26 mouse cellular contexts compared by ENCODE assay signal in the genomic region with DNA sequence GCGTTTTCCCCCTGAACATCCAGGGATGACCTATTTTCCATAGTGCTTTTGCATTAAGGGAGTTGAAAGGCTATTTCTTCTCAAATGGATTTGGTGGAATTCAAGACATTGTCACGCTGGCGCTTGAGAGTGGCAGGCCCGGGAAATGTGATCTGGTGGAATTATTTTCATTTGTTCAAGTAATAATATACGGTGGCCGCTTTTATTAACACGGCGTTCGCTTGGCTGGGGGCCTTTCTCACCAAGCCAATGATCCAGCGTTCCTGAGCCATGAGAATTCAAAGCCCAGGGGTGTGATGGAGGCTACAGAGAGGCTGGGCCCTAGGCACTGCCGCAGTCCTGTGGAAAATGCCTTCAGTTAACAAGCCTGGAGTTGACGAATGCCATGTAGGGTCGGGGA. TPM values are rescaled to one million over a fixed set of nuclear protein-coding genes. Genes with fewer than 3 reads are reported as not detected.
DNase-seq lines count a peak whose midpoint lies in the region; ATAC-seq and TF ChIP-seq lines count a peak whose summit lies in the region.
"Had no signal": no experiment of that assay in that cellular context is flagged by ENCODE, and none has a peak within 500 bp of the region (broad histone marks: within the 10 kb centered on the region; RNA-seq: fewer than 3 reads in every experiment).

No protein-coding gene starts in this region.

- H3K9me3 ChIP-seq in midbrain, embryonic 12.5 days: no peaks in the 10 kb centered on the region
- no peaks in the 10 kb centered on the region for H3K9me3 ChIP-seq in midbrain, postnatal 0 days (ENCODE audit: low read length)
- no peaks in the 10 kb centered on the region for H3K9me3 ChIP-seq in embryonic facial prominence, embryonic 12.5 days
- H3K9me3 ChIP-seq in midbrain, embryonic 14.5 days (ENCODE audit: control insufficient read depth, low read length): no peaks in the 10 kb centered on the region
- no peaks in the 10 kb centered on the region for H3K9me3 ChIP-seq in liver, embryonic 12.5 days (replicated peaks)
- H3K9me3 ChIP-seq: heart, embryonic 13.5 days; intestine, embryonic 15.5 days; stomach, embryonic 15.5 days had no signal

- no peak for DNase-seq in gastrocnemius, adult 2 months
- DNase-seq in gastrocnemius, postnatal 4 days (ENCODE audit: low spot score in 2 of 2): no peak
- no peak for DNase-seq in midbrain, postnatal 0 days (ENCODE audit: low spot score)
- peak; percentile 13 for DNase-seq in midbrain, embryonic 14.5 days
- DNase-seq: adrenal gland, postnatal 10 days; B cell, adult 2 months; cerebellum, adult 2 months; gastrocnemius, postnatal 25 days; heart, postnatal 36 days; layer of hippocampus, postnatal 36 days; thymus, adult 2 months had no signal

- peak overlapping the region; percentile 12; the same call in 1 of the 2 replicates for H3K27ac ChIP-seq in gastrocnemius, adult 2 months
- H3K27ac ChIP-seq in midbrain, embryonic 12.5 days (replicated peaks): no peak overlapping the region
- H3K27ac ChIP-seq in midbrain, postnatal 0 days (ENCODE audit: low read depth, low read length): no peak overlapping the region
- 0 out of 2 replicates have a peak overlapping the region, but pooled peaks have one; percentile 3 for H3K27ac ChIP-seq in embryonic facial prominence, embryonic 12.5 days
- no peak overlapping the region for H3K27ac ChIP-seq in midbrain, embryonic 14.5 days (replicated peaks; ENCODE audit: low read depth, low read length)
- H3K27ac ChIP-seq in liver, embryonic 12.5 days: no peak overlapping the region
- H3K27ac ChIP-seq: heart, embryonic 13.5 days; intestine, embryonic 15.5 days; liver, embryonic 14.5 days; stomach, embryonic 15.5 days had no signal

- 14% methylated on average over 13 of the region's 13 CpGs for WGBS in midbrain, embryonic 12.5 days
- WGBS in midbrain, postnatal 0 days: 18% methylated on average over 13 of the region's 13 CpGs
- 11% methylated on average over 13 of the region's 13 CpGs for WGBS in embryonic facial prominence, embryonic 12.5 days
- WGBS in midbrain, embryonic 14.5 days: 17% methylated on average over 13 of the region's 13 CpGs
- 37% methylated on average over 13 of the region's 13 CpGs for WGBS in liver, embryonic 12.5 days (ENCODE audit: insufficient replicate concordance)

- H3K9ac ChIP-seq in midbrain, embryonic 12.5 days (replicated peaks): no peak overlapping the region
- H3K9ac ChIP-seq in midbrain, postnatal 0 days (replicated peaks; ENCODE audit: low read length, poor library complexity, severe bottlenecking): no peak overlapping the region
- H3K9ac ChIP-seq in embryonic facial prominence, embryonic 12.5 days: no peak overlapping the region
- no peak overlapping the region for H3K9ac ChIP-seq in midbrain, embryonic 14.5 days (replicated peaks; ENCODE audit: low read length)
- no peak overlapping the region for H3K9ac ChIP-seq in liver, embryonic 12.5 days
- H3K9ac ChIP-seq: heart, embryonic 13.5 days; intestine, embryonic 15.5 days; liver, embryonic 14.5 days; stomach, embryonic 15.5 days had no signal

- H3K27me3 ChIP-seq in midbrain, embryonic 12.5 days: peaks cover 18% of the 10 kb centered on the region
- H3K27me3 ChIP-seq in midbrain, postnatal 0 days (ENCODE audit: insufficient read depth, low read length): no peaks in the 10 kb centered on the region; the same call in 1 of the 2 replicates
- H3K27me3 ChIP-seq in embryonic facial prominence, embryonic 12.5 days: no peaks in the 10 kb centered on the region
- no peaks in the 10 kb centered on the region for H3K27me3 ChIP-seq in midbrain, embryonic 14.5 days (ENCODE audit: control insufficient read depth, insufficient read depth, low read length)
- H3K27me3 ChIP-seq in liver, embryonic 12.5 days (replicated peaks): peaks cover 40% of the 10 kb centered on the region

- no peaks in the 10 kb centered on the region for H3K36me3 ChIP-seq in midbrain, embryonic 12.5 days
- H3K36me3 ChIP-seq in midbrain, postnatal 0 days (ENCODE audit: insufficient read depth, low read length): no peaks in the 10 kb centered on the region
- no peaks in the 10 kb centered on the region for H3K36me3 ChIP-seq in embryonic facial prominence, embryonic 12.5 days
- no peaks in the 10 kb centered on the region for H3K36me3 ChIP-seq in midbrain, embryonic 14.5 days (ENCODE audit: control insufficient read depth, insufficient read depth, low read length)
- no peaks in the 10 kb centered on the region for H3K36me3 ChIP-seq in liver, embryonic 12.5 days
- H3K36me3 ChIP-seq: heart, embryonic 13.5 days; intestine, embryonic 15.5 days; stomach, embryonic 15.5 days had no signal

- no peak for ATAC-seq in midbrain, embryonic 12.5 days (ENCODE audit: low FRiP score, low read depth)
- ATAC-seq in midbrain, postnatal 0 days (ENCODE audit: low FRiP score): no peak
- ATAC-seq in embryonic facial prominence, embryonic 12.5 days (ENCODE audit: insufficient number of reproducible peaks, insufficient read depth, low FRiP score, low TSS enrichment): no peak
- ATAC-seq in midbrain, embryonic 14.5 days (ENCODE audit: low FRiP score, low TSS enrichment): no peak
- no peak for ATAC-seq in liver, embryonic 12.5 days
- ATAC-seq: intestine, embryonic 15.5 days had no signal

- H3K4me3 ChIP-seq in gastrocnemius, adult 2 months: no peak overlapping the region
- H3K4me3 ChIP-seq in midbrain, embryonic 12.5 days: no peak overlapping the region
- H3K4me3 ChIP-seq in midbrain, postnatal 0 days (ENCODE audit: low read depth, low read length): no peak overlapping the region
- no peak overlapping the region for H3K4me3 ChIP-seq in embryonic facial prominence, embryonic 12.5 days
- H3K4me3 ChIP-seq in midbrain, embryonic 14.5 days (replicated peaks; ENCODE audit: low read depth, low read length): no peak overlapping the region
- no peak overlapping the region for H3K4me3 ChIP-seq in liver, embryonic 12.5 days
- H3K4me3 ChIP-seq: heart, embryonic 13.5 days; intestine, embryonic 15.5 days; myocyte; stomach, embryonic 15.5 days had no signal

- intact Hi-C loops in gastrocnemius, adult 2 months (cut with DNase I): no loop called here

- H3K4me2 ChIP-seq in midbrain, embryonic 12.5 days (replicated peaks): peak overlapping the region; percentile 13; the same call in 1 of the 2 replicates
- H3K4me2 ChIP-seq in midbrain, postnatal 0 days (ENCODE audit: low read depth, low read length, poor library complexity, severe bottlenecking): no peak overlapping the region
- H3K4me2 ChIP-seq in embryonic facial prominence, embryonic 12.5 days (replicated peaks): peak overlapping the region; percentile 19
- H3K4me2 ChIP-seq in midbrain, embryonic 14.5 days (ENCODE audit: low read length): no peak overlapping the region
- no peak overlapping the region for H3K4me2 ChIP-seq in liver, embryonic 12.5 days
- H3K4me2 ChIP-seq: heart, embryonic 13.5 days; intestine, embryonic 15.5 days; stomach, embryonic 15.5 days had no signal

- H3K4me1 ChIP-seq in midbrain, embryonic 12.5 days: peaks cover 13% of the 10 kb centered on the region
- no peaks in the 10 kb centered on the region for H3K4me1 ChIP-seq in midbrain, postnatal 0 days (ENCODE audit: insufficient read depth, low read length)
- H3K4me1 ChIP-seq in embryonic facial prominence, embryonic 12.5 days: peaks cover 21% of the 10 kb centered on the region
- H3K4me1 ChIP-seq in midbrain, embryonic 14.5 days (ENCODE audit: control insufficient read depth, insufficient read depth, low read length): peaks cover 14% of the 10 kb centered on the region; the same call in 1 of the 2 replicates
- H3K4me1 ChIP-seq in liver, embryonic 12.5 days: peaks cover 10% of the 10 kb centered on the region
- H3K4me1 ChIP-seq: intestine, embryonic 15.5 days; stomach, embryonic 15.5 days had no signal

- no peak for TF ChIP-seq CTCF in gastrocnemius, adult 2 months (IDR thresholded peaks at IDR 0.05)
- no peak for TF ChIP-seq CTCF in midbrain, postnatal 0 days (IDR thresholded peaks at IDR 0.05)

RNA-seq across cellular contexts. Expression of a gene that starts 5.0 kb away (rescaled TPM):
- total RNA-seq in gastrocnemius, adult 2 months (2021): 1 to 10 TPM; 2.3 to 3.5 TPM
- total RNA-seq in gastrocnemius, postnatal 4 days (2021): 1 to 10 TPM; 8.2 to 9.7 TPM
- not detected in 2 replicates for polyA plus RNA-seq in midbrain, embryonic 12.5 days (2016; fragmentation: Nextera tagmentation; extraction: Ambion mirVana)
- not detected in 2 replicates for total RNA-seq in midbrain, postnatal 0 days (2014; rRNA removed)
- not detected in 2 replicates for polyA plus RNA-seq in midbrain, postnatal 0 days (2015; fragmentation: Nextera tagmentation; extraction: Ambion mirVana)
- 0.24 and 0.29 TPM in 2 replicates for polyA plus RNA-seq in embryonic facial prominence, embryonic 12.5 days (2016; fragmentation: Nextera tagmentation; extraction: Ambion mirVana)
- polyA plus RNA-seq in midbrain, embryonic 14.5 days (2014; fragmentation: Nextera tagmentation; extraction: Ambion mirVana): not detected in 2 replicates
- not detected in 2 replicates for polyA plus RNA-seq in liver, embryonic 12.5 days (2016; fragmentation: Nextera tagmentation; extraction: Ambion mirVana)
- total RNA-seq: layer of hippocampus, postnatal 36 days; left cerebral cortex, postnatal 25 days; megakaryocyte progenitor cell, adult 5-6 weeks had no signal
- polyA plus RNA-seq: cerebellum, adult 2 months; cortical plate, adult 2 months; heart, embryonic 13.5 days; intestine, embryonic 15.5 days; kidney, embryonic 14.5 days; large intestine, adult 2 months; liver, embryonic 14.5 days; myocyte; stomach, embryonic 15.5 days; urinary bladder, adult 2 months had no signal

RNA-seq across cellular contexts. Expression of a gene that starts 52.3 kb away (rescaled TPM):
- total RNA-seq in gastrocnemius, adult 2 months (2021): not detected
- under 1 TPM in 1 of 2 experiments, not detected in 1; 0.20 TPM for total RNA-seq in gastrocnemius, postnatal 4 days (2021)
- not detected in 2 replicates for polyA plus RNA-seq in midbrain, embryonic 12.5 days (2016; fragmentation: Nextera tagmentation; extraction: Ambion mirVana)
- 0.33 and 0.77 TPM in 2 replicates for total RNA-seq in midbrain, postnatal 0 days (2014; rRNA removed)
- polyA plus RNA-seq in midbrain, postnatal 0 days (2015; fragmentation: Nextera tagmentation; extraction: Ambion mirVana): 0.38 and 0.63 TPM in 2 replicates
- polyA plus RNA-seq in embryonic facial prominence, embryonic 12.5 days (2016; fragmentation: Nextera tagmentation; extraction: Ambion mirVana): 0.09 and 0.20 TPM in 2 replicates
- polyA plus RNA-seq in midbrain, embryonic 14.5 days (2014; fragmentation: Nextera tagmentation; extraction: Ambion mirVana): 0.18 TPM in 1 of 2 replicates, not detected in the other
- polyA plus RNA-seq in liver, embryonic 12.5 days (2016; fragmentation: Nextera tagmentation; extraction: Ambion mirVana): not detected in 2 replicates
- total RNA-seq: adrenal gland, postnatal 10 days; gastrocnemius, postnatal 25 days; megakaryocyte progenitor cell, adult 5-6 weeks had no signal
- polyA plus RNA-seq: intestine, embryonic 15.5 days; kidney, embryonic 14.5 days; large intestine, adult 2 months; liver, embryonic 14.5 days; lung, embryonic 16.5 days; myocyte; stomach, embryonic 15.5 days; urinary bladder, adult 2 months had no signal

Comparison
In these comparisons a context has a peak if more than half of its experiments do, and no peak if none do; other contexts are left out.
1. H3K4me2 ChIP-seq: peak in midbrain, embryonic 12.5 days (single experiment) and embryonic facial prominence, embryonic 12.5 days (single experiment); none in midbrain, postnatal 0 days (single experiment), midbrain, embryonic 14.5 days (single experiment) and liver, embryonic 12.5 days (single experiment).
2. H3K27ac ChIP-seq: peak in gastrocnemius, adult 2 months (single experiment) and embryonic facial prominence, embryonic 12.5 days (single experiment); none in midbrain, embryonic 12.5 days (single experiment), midbrain, postnatal 0 days (single experiment), midbrain, embryonic 14.5 days (single experiment) and liver, embryonic 12.5 days (single experiment).